Mouse (Mus musculus): ENCODE measurements around the gene Kdelc1. TPM values are rescaled to one million over a fixed set of nuclear protein-coding genes. Genes with fewer than 3 reads are reported as not detected.
A peak's percentile ranks its signal among the peaks of the same experiment; 100 is the strongest.

Kdelc1 gene
- polyA plus RNA-seq (2016; fragmentation: Nextera tagmentation; extraction: Ambion mirVana), result 47.5 and 49.9 TPM in 2 replicates

GRCm38 (mm10) chr1:44118239-44119054 is at the start of gene Kdelc1, which contains the start of gene Bivm:
Gene Kdelc1, minus strand, starts transcription at chr1:44118808.
Gene Bivm, plus strand, starts transcription at chr1:44118957.
- H3K4me1 ChIP-seq, result peaks cover 19% of the 10 kb centered on the region
- ATAC-seq (ENCODE audit: low FRiP score), result peak; percentile 97

GRCm38 (mm10) chr1:44167859-44168383 is 49.3 kb upstream of the Kdelc1 start:
- H3K27me3 ChIP-seq, result no peaks in the 10 kb centered on the region
- 95% methylated on average over 3 of the region's 3 CpGs for WGBS
- no peak for ATAC-seq (ENCODE audit: low FRiP score)
- no peak overlapping the region for H3K4me2 ChIP-seq (replicated peaks)
- no peak overlapping the region for H3K27ac ChIP-seq
- H3K4me1 ChIP-seq, result no peaks in the 10 kb centered on the region
- no peak overlapping the region for H3K9ac ChIP-seq
- peaks cover 81% of the 10 kb centered on the region for H3K36me3 ChIP-seq
- peaks cover 11% of the 10 kb centered on the region; the same call in 1 of the 2 replicates for H3K9me3 ChIP-seq (replicated peaks)
- no peak overlapping the region for H3K4me3 ChIP-seq

More at GRCm38 (mm10) chr1:44118239-44119054, at the start of gene Kdelc1, which contains the start of gene Bivm:
- Histone ChIP-seq H3K27me3 (no peaks in the 10 kb centered on the region), H3K27ac (peak within 1 kb of the TSS; percentile 96), H3K9me3 (replicated peaks) (no peaks in the 10 kb centered on the region), H3K4me2 (replicated peaks) (peak within 1 kb of the TSS; percentile 63), H3K4me3 (peak within 1 kb of the TSS; percentile 44), H3K9ac (peak within 1 kb of the TSS; percentile 84), H3K36me3 (peaks cover 18% of the 10 kb centered on the region)
- WGBS, result under 1% methylated on average over 39 of the region's 39 CpGs

GRCm38 (mm10) chr1:44162389-44162788 is 43.8 kb upstream of the Kdelc1 start:
- no peak for ATAC-seq (ENCODE audit: low FRiP score)
- no peak overlapping the region for H3K27ac ChIP-seq
- H3K4me1 ChIP-seq, result no peaks in the 10 kb centered on the region
- H3K4me2 ChIP-seq (replicated peaks), result no peak overlapping the region
- H3K27me3 ChIP-seq, result no peaks in the 10 kb centered on the region
- peaks cover 88% of the 10 kb centered on the region for H3K36me3 ChIP-seq
- 82% methylated on average over 5 of the region's 5 CpGs for WGBS
- H3K9me3 ChIP-seq (replicated peaks), result no peaks in the 10 kb centered on the region
- H3K9ac ChIP-seq, result no peak overlapping the region
- no peak overlapping the region for H3K4me3 ChIP-seq

GRCm38 (mm10) chr1:44161818-44162217 is 43.2 kb upstream of the Kdelc1 start:
- no peak overlapping the region for H3K4me3 ChIP-seq
- 98% methylated on average over 6 of the region's 6 CpGs for whole genome bisulfite sequencing
- H3K4me2 ChIP-seq (replicated peaks), result no peak overlapping the region
- H3K9me3 ChIP-seq (replicated peaks), result no peaks in the 10 kb centered on the region
- no peak for ATAC-seq (ENCODE audit: low FRiP score)
- peaks cover 82% of the 10 kb centered on the region for H3K36me3 ChIP-seq
- no peaks in the 10 kb centered on the region for H3K4me1 ChIP-seq
- H3K9ac ChIP-seq, result no peak overlapping the region
- H3K27ac ChIP-seq, result no peak overlapping the region
- no peaks in the 10 kb centered on the region for H3K27me3 ChIP-seq

- Histone ChIP-seq H3K4me2 (replicated peaks) (no peak overlapping the region), H3K4me3 (no peak overlapping the region), H3K9me3 (replicated peaks) (no peaks in the 10 kb centered on the region), H3K9ac (no peak overlapping the region), H3K27ac (no peak overlapping the region), H3K4me1 (no peaks in the 10 kb centered on the region), H3K27me3 (no peaks in the 10 kb centered on the region), H3K36me3 (peaks cover 53% of the 10 kb centered on the region)
- 92% methylated on average over 6 of the region's 6 CpGs for WGBS
- no peak for ATAC-seq (ENCODE audit: low FRiP score)
Measured at GRCm38 (mm10) chr1:44158317-44158716, 39.7 kb upstream of the Kdelc1 start.

- peaks cover 27% of the 10 kb centered on the region for H3K36me3 ChIP-seq
- H3K4me2 ChIP-seq (replicated peaks), result no peak overlapping the region
- H3K27me3 ChIP-seq, result no peaks in the 10 kb centered on the region
- ATAC-seq (ENCODE audit: low FRiP score), result no peak
- H3K4me1 ChIP-seq, result no peaks in the 10 kb centered on the region
- no peak overlapping the region for H3K9ac ChIP-seq
- H3K4me3 ChIP-seq, result no peak overlapping the region
- WGBS, result 98% methylated on average over 4 of the region's 4 CpGs
- H3K27ac ChIP-seq, result no peak overlapping the region
- H3K9me3 ChIP-seq (replicated peaks), result 0 out of 2 replicates have a peak, but pooled peaks cover 4% of the 10 kb centered on the region
Measured at GRCm38 (mm10) chr1:44155287-44155686, 36.7 kb upstream of the Kdelc1 start.

- ATAC-seq (ENCODE audit: low FRiP score), result 0 out of 2 replicates have a peak, but pooled peaks have one; percentile 11
- Histone ChIP-seq H3K9ac (peak overlapping the region; percentile 84), H3K4me2 (replicated peaks) (peak overlapping the region; percentile 59), H3K27me3 (no peaks in the 10 kb centered on the region), H3K27ac (peak overlapping the region; percentile 97), H3K4me1 (peaks cover 3% of the 10 kb centered on the region; the same call in 1 of the 2 replicates), H3K9me3 (replicated peaks) (0 out of 2 replicates have a peak, but pooled peaks cover 4% of the 10 kb centered on the region), H3K4me3 (peak overlapping the region; percentile 63), H3K36me3 (peaks cover 4% of the 10 kb centered on the region; the same call in 1 of the 2 replicates)
- WGBS, result 38% methylated on average over 6 of the region's 6 CpGs
Measured at GRCm38 (mm10) chr1:44148706-44149105, 30.1 kb upstream of the Kdelc1 start.

- Histone ChIP-seq H3K9me3 (replicated peaks) (0 out of 2 replicates have a peak, but pooled peaks cover 3% of the 10 kb centered on the region), H3K4me2 (replicated peaks) (peak within 1 kb of the TSS; percentile 59), H3K4me3 (peak within 1 kb of the TSS; percentile 63), H3K27ac (peak within 1 kb of the TSS; percentile 97), H3K36me3 (peaks cover 12% of the 10 kb centered on the region), H3K4me1 (peaks cover 3% of the 10 kb centered on the region; the same call in 1 of the 2 replicates), H3K27me3 (no peaks in the 10 kb centered on the region), H3K9ac (peak within 1 kb of the TSS; percentile 84)
- peak; percentile 97 for ATAC-seq (ENCODE audit: low FRiP score)
- under 1% methylated on average over 66 of the region's 66 CpGs for WGBS
Measured at GRCm38 (mm10) chr1:44147563-44148381, 29.2 kb upstream of the Kdelc1 start, which contains the start of gene Ercc5. Gene Ercc5, plus strand, starts transcription at chr1:44147744.

GRCm38 (mm10) chr1:44142747-44143146 is 24.1 kb upstream of the Kdelc1 start:
- H3K4me1 ChIP-seq, result peaks cover 3% of the 10 kb centered on the region; the same call in 1 of the 2 replicates
- no peak overlapping the region for H3K9ac ChIP-seq
- no peaks in the 10 kb centered on the region for H3K9me3 ChIP-seq (replicated peaks)
- 92% methylated on average over 5 of the region's 5 CpGs for WGBS
- no peak overlapping the region for H3K4me3 ChIP-seq
- no peak overlapping the region for H3K27ac ChIP-seq
- no peaks in the 10 kb centered on the region for H3K27me3 ChIP-seq
- ATAC-seq (ENCODE audit: low FRiP score), result no peak
- H3K4me2 ChIP-seq (replicated peaks), result no peak overlapping the region
- H3K36me3 ChIP-seq, result peaks cover 42% of the 10 kb centered on the region

- H3K9me3 ChIP-seq (replicated peaks), result no peaks in the 10 kb centered on the region
- H3K27ac ChIP-seq, result no peak overlapping the region
- no peaks in the 10 kb centered on the region for H3K4me1 ChIP-seq
- H3K4me2 ChIP-seq (replicated peaks), result no peak overlapping the region
- no peak overlapping the region for H3K4me3 ChIP-seq
- H3K36me3 ChIP-seq, result peaks cover 51% of the 10 kb centered on the region
- ATAC-seq (ENCODE audit: low FRiP score), result no peak
- WGBS, result 93% methylated on average over 4 of the region's 4 CpGs
- no peaks in the 10 kb centered on the region for H3K27me3 ChIP-seq
- H3K9ac ChIP-seq, result no peak overlapping the region
Measured at GRCm38 (mm10) chr1:44140232-44140631, 21.6 kb upstream of the Kdelc1 start.

GRCm38 (mm10) chr1:44129929-44130581 is 11.4 kb upstream of the Kdelc1 start:
- Histone ChIP-seq H3K4me3 (no peak overlapping the region), H3K27me3 (no peaks in the 10 kb centered on the region), H3K4me2 (replicated peaks) (no peak overlapping the region), H3K36me3 (peaks cover 32% of the 10 kb centered on the region), H3K4me1 (no peaks in the 10 kb centered on the region), H3K9me3 (replicated peaks) (no peaks in the 10 kb centered on the region), H3K27ac (no peak overlapping the region), H3K9ac (no peak overlapping the region)
- 87% methylated on average over 4 of the region's 4 CpGs for WGBS
- ATAC-seq (ENCODE audit: low FRiP score), result no peak

Data from hindbrain, embryonic 12.5 days (tissue).